Mouse (Mus musculus): ENCODE results near the gene Olfr1383. TPM values are rescaled to one million over a fixed set of nuclear protein-coding genes. Genes with fewer than 3 reads are reported as not detected.
"Not testable (repeated sequence)": the region's sequence is repeated elsewhere in the genome, so short reads cannot be mapped to it uniquely, and the experiment has no call there.

The Olfr1383 gene
- polyA plus RNA-seq (2012) = 0.01 TPM in 1 of 2 replicates, not detected in the other

- no peaks in the 10 kb centered on the region for H3K36me3 ChIP-seq (ENCODE audit: control insufficient read depth)
- H3K4me1 ChIP-seq (ENCODE audit: control insufficient read depth) = no peaks in the 10 kb centered on the region
- no peaks in the 10 kb centered on the region for H3K27me3 ChIP-seq (ENCODE audit: control insufficient read depth)
- no peak within 1 kb of the TSS for H3K4me3 ChIP-seq (replicated peaks)
- H3K9me3 ChIP-seq (ENCODE audit: control insufficient read depth, low read length) = no peaks in the 10 kb centered on the region
- TF ChIP-seq GATA1 (IDR thresholded peaks at IDR 0.05; ENCODE audit: low read length) = no peak
- TF ChIP-seq TAL1 (IDR thresholded peaks at IDR 0.05; ENCODE audit: low read length) = no peak
Measured at GRCm38 (mm10) chr11:49519348-49519747, at the start of gene Olfr1383. Olfr1383 (plus strand) TSS chr11:49519648.

DNA sequence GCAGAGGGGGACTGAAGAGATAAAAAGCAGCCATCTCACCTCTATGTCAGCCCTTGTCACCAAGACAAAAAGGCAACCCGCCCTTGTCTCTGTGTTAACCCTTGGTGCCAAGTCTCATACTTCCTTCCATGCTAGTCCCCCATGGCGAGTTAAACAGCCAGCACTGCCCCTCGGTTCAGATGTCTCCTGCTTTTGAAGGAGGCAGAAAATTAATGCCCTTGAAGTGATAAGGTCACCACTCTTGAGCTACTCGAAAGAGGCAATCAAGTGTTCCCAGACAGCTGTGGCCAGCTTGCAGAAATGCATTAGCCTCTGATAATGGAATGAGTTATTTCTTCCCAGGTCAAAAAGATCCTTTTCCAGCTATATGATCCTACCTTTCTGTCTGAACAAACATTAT is 33.5 kb upstream of the Olfr1383 start:
- no peak for TF ChIP-seq TAL1 (IDR thresholded peaks at IDR 0.05; ENCODE audit: low read length)
- TF ChIP-seq GATA1 (IDR thresholded peaks at IDR 0.05; ENCODE audit: low read length) = no peak
- no peaks in the 10 kb centered on the region for H3K4me1 ChIP-seq (ENCODE audit: control insufficient read depth)
- H3K36me3 ChIP-seq (ENCODE audit: control insufficient read depth) = no peaks in the 10 kb centered on the region
- H3K4me3 ChIP-seq (replicated peaks) = no peak overlapping the region
- H3K27me3 ChIP-seq (ENCODE audit: control insufficient read depth) = no peaks in the 10 kb centered on the region
- no peaks in the 10 kb centered on the region for H3K9me3 ChIP-seq (ENCODE audit: control insufficient read depth, low read length)

DNA sequence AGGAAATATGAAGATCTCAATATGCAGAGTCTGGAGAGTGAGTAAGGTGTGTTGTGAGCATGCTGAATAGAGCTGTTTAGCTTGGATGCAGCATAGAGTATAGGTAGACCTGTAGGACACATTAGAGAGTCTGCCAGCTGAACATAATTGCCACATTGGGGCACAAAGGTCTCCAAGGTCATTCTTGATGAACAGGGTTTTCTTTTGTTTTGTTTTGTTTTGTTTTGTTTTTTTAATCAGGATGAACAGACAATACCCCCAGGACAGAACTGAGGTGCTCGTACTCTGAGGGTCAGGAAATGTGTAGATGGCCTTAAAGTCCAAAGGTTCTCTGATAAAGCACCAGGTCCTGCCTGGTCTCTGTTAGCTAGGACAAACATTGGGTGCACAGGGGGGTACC is 30.7 kb upstream of the Olfr1383 start, which contains the start of gene Olfr1385:
Olfr1385 (plus strand) TSS at position 301 of the 400 bp plus-strand sequence.
- H3K4me3 ChIP-seq (replicated peaks); H3K9me3 ChIP-seq (ENCODE audit: control insufficient read depth, low read length); H3K36me3 ChIP-seq (ENCODE audit: control insufficient read depth); H3K27me3 ChIP-seq (ENCODE audit: control insufficient read depth); H3K4me1 ChIP-seq (ENCODE audit: control insufficient read depth): not testable (repeated sequence)

DNA sequence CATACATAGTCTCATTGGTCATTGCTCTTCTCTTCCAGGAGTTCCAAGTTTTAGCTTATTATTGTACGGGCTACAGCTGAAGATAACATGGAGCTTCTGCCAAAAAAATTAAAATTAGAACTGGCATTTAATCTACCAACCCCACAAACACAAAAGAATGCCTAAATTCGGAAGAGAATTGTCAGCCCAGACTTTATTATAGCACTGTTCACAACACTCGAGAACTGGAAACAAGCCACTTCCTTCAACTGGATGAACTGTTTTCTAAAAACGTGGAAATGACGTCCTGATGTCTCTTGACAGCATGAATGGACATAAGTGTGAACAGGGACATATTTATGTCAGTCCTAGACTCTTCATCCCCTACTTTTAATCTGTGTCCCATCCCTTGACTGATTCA is 1.4 kb upstream of the Olfr1383 start:
- Histone ChIP-seq H3K4me1 (ENCODE audit: control insufficient read depth) (no peaks in the 10 kb centered on the region), H3K9me3 (ENCODE audit: control insufficient read depth, low read length) (no peaks in the 10 kb centered on the region), H3K4me3 (replicated peaks) (no peak overlapping the region), H3K36me3 (ENCODE audit: control insufficient read depth) (no peaks in the 10 kb centered on the region), H3K27me3 (ENCODE audit: control insufficient read depth) (no peaks in the 10 kb centered on the region)
- TF ChIP-seq TAL1 (IDR thresholded peaks at IDR 0.05; ENCODE audit: low read length) = no peak
- no peak for TF ChIP-seq GATA1 (IDR thresholded peaks at IDR 0.05; ENCODE audit: low read length)

GRCm38 (mm10) chr11:49527947-49528346 is 8.5 kb downstream of the Olfr1383 start, which contains the start of gene Olfr1382:
Olfr1382 (plus strand) TSS chr11:49528247.
- no peaks in the 10 kb centered on the region for H3K36me3 ChIP-seq (ENCODE audit: control insufficient read depth)
- H3K4me3 ChIP-seq (replicated peaks) = no peak within 1 kb of the TSS
- no peaks in the 10 kb centered on the region for H3K4me1 ChIP-seq (ENCODE audit: control insufficient read depth)
- no peaks in the 10 kb centered on the region for H3K27me3 ChIP-seq (ENCODE audit: control insufficient read depth)
- TF ChIP-seq GATA1 (IDR thresholded peaks at IDR 0.05; ENCODE audit: low read length) (no peak), TAL1 (IDR thresholded peaks at IDR 0.05; ENCODE audit: low read length) (no peak)
- H3K9me3 ChIP-seq (ENCODE audit: control insufficient read depth, low read length) = no peaks in the 10 kb centered on the region

GRCm38 (mm10) chr11:49532761-49533160 is 13.3 kb downstream of the Olfr1383 start:
- Histone ChIP-seq H3K36me3 (ENCODE audit: control insufficient read depth) (no peaks in the 10 kb centered on the region), H3K27me3 (ENCODE audit: control insufficient read depth) (no peaks in the 10 kb centered on the region)

GRCm38 (mm10) chr11:49536631-49537030 is 17.2 kb downstream of the Olfr1383 start:
- H3K36me3 ChIP-seq (ENCODE audit: control insufficient read depth); H3K4me3 ChIP-seq (replicated peaks): not testable (repeated sequence)

More at GRCm38 (mm10) chr11:49532761-49533160, 13.3 kb downstream of the Olfr1383 start:
- no peaks in the 10 kb centered on the region for H3K9me3 ChIP-seq (ENCODE audit: control insufficient read depth, low read length)
- no peak for TF ChIP-seq GATA1 (IDR thresholded peaks at IDR 0.05; ENCODE audit: low read length)
- no peak for TF ChIP-seq TAL1 (IDR thresholded peaks at IDR 0.05; ENCODE audit: low read length)
- no peaks in the 10 kb centered on the region for H3K4me1 ChIP-seq (ENCODE audit: control insufficient read depth)
- H3K4me3 ChIP-seq (replicated peaks) = no peak overlapping the region

GRCm38 (mm10) chr11:49543149-49543548 is 23.7 kb downstream of the Olfr1383 start, which contains the start of gene Olfr1381:
Olfr1381 (plus strand) TSS chr11:49543449.
- not testable (repeated sequence) for H3K9me3 ChIP-seq (ENCODE audit: control insufficient read depth, low read length); H3K27me3 ChIP-seq (ENCODE audit: control insufficient read depth); H3K4me3 ChIP-seq (replicated peaks); H3K36me3 ChIP-seq (ENCODE audit: control insufficient read depth); H3K4me1 ChIP-seq (ENCODE audit: control insufficient read depth)

More at GRCm38 (mm10) chr11:49536631-49537030, 17.2 kb downstream of the Olfr1383 start:
- H3K4me1 ChIP-seq (ENCODE audit: control insufficient read depth); H3K27me3 ChIP-seq (ENCODE audit: control insufficient read depth); H3K9me3 ChIP-seq (ENCODE audit: control insufficient read depth, low read length): not testable (repeated sequence)

- not testable (repeated sequence) for H3K4me1 ChIP-seq (ENCODE audit: control insufficient read depth); H3K9me3 ChIP-seq (ENCODE audit: control insufficient read depth, low read length); H3K36me3 ChIP-seq (ENCODE audit: control insufficient read depth)
Measured at GRCm38 (mm10) chr11:49554033-49554432, 34.6 kb downstream of the Olfr1383 start.

GRCm38 (mm10) chr11:49556578-49556977 is 37.1 kb downstream of the Olfr1383 start, which contains the start of gene Olfr1380:
Olfr1380 (plus strand) TSS chr11:49556878.
- not testable (repeated sequence) for H3K27me3 ChIP-seq (ENCODE audit: control insufficient read depth); H3K9me3 ChIP-seq (ENCODE audit: control insufficient read depth, low read length); H3K4me3 ChIP-seq (replicated peaks); H3K4me1 ChIP-seq (ENCODE audit: control insufficient read depth); H3K36me3 ChIP-seq (ENCODE audit: control insufficient read depth)

More at GRCm38 (mm10) chr11:49554033-49554432, 34.6 kb downstream of the Olfr1383 start:
- H3K4me3 ChIP-seq (replicated peaks); H3K27me3 ChIP-seq (ENCODE audit: control insufficient read depth): not testable (repeated sequence)

- H3K27me3 ChIP-seq (ENCODE audit: control insufficient read depth); H3K4me1 ChIP-seq (ENCODE audit: control insufficient read depth); H3K9me3 ChIP-seq (ENCODE audit: control insufficient read depth, low read length); H3K4me3 ChIP-seq (replicated peaks); H3K36me3 ChIP-seq (ENCODE audit: control insufficient read depth): not testable (repeated sequence)
Measured at GRCm38 (mm10) chr11:49575054-49575453, 55.6 kb downstream of the Olfr1383 start.

Other genes with a start within 250 kb of the Olfr1383 start
- not detected in 2 replicates for gene Olfr1393, start 241.3 kb upstream of the Olfr1383 start, polyA plus RNA-seq (2012)
- 0.01 TPM in 1 of 2 replicates, not detected in the other for gene Olfr1392, start 234.4 kb upstream of the Olfr1383 start, polyA plus RNA-seq (2012)
- not detected in 2 replicates for gene Olfr10, start 214.9 kb upstream of the Olfr1383 start, polyA plus RNA-seq (2012)
- gene Olfr1391, start 196.9 kb upstream of the Olfr1383 start, polyA plus RNA-seq (2012) = not detected in 2 replicates
- not detected in 2 replicates for gene Olfr1390, start 184.5 kb upstream of the Olfr1383 start, polyA plus RNA-seq (2012)
- not detected in 2 replicates for gene Olfr1389, start 96.6 kb upstream of the Olfr1383 start, polyA plus RNA-seq (2012)
- gene Olfr1388, start 83.0 kb upstream of the Olfr1383 start, polyA plus RNA-seq (2012) = not detected in 2 replicates
- gene Olfr1387, start 64.3 kb upstream of the Olfr1383 start, polyA plus RNA-seq (2012) = not detected in 2 replicates
- not detected in 2 replicates for gene Olfr1386, start 54.6 kb upstream of the Olfr1383 start, polyA plus RNA-seq (2012)
- not detected in 2 replicates for gene Olfr1385, start 30.6 kb upstream of the Olfr1383 start, polyA plus RNA-seq (2012)
- gene Olfr1384, start 12.9 kb upstream of the Olfr1383 start, polyA plus RNA-seq (2012) = not detected in 2 replicates
- not detected in 2 replicates for gene Olfr1382, start 8.6 kb downstream of the Olfr1383 start, polyA plus RNA-seq (2012)
- gene Olfr1381, start 23.8 kb downstream of the Olfr1383 start, polyA plus RNA-seq (2012) = 0.01 TPM in 1 of 2 replicates, not detected in the other
- not detected in 2 replicates for gene Olfr1380, start 37.2 kb downstream of the Olfr1383 start, polyA plus RNA-seq (2012)
- gene Flt4, start 89.6 kb downstream of the Olfr1383 start, polyA plus RNA-seq (2012) = 0.04 TPM in 2 replicates
- gene Scgb3a1, start 144.0 kb downstream of the Olfr1383 start, polyA plus RNA-seq (2012) = not detected in 2 replicates
- gene Cnot6, start 193.1 kb downstream of the Olfr1383 start, polyA plus RNA-seq (2012) = 0.94 and 0.95 TPM in 2 replicates

All from erythroblast, embryonic 14.5 days (primary cell).